Mouse (Mus musculus) G1E (cell line): ENCODE results near the gene Hdhd5.

Source experiments
- CTCF ChIP-seq: IDR thresholded peaks from 2 replicates; pipeline ENCODE4 v1.5.1; 2012; ENCODE audit warnings: low read depth, low read length, inconsistent platforms, mixed read lengths
- GATA1 ChIP-seq: IDR thresholded peaks from 2 replicates; pipeline ENCODE4 v1.6.1; 2012; ENCODE audit warnings: borderline replicate concordance, low read length, inconsistent platforms, mixed read lengths
- GATA2 ChIP-seq: IDR thresholded peaks from 2 replicates; pipeline ENCODE4 v1.6.1; 2012; ENCODE audit warnings: low read depth, low read length, inconsistent platforms, borderline replicate concordance
- POLR2AphosphoS5 ChIP-seq: IDR thresholded peaks from 2 replicates; pipeline ENCODE4 v1.6.1; 2012; ENCODE audit warnings: low read depth, low read length, inconsistent platforms; ENCODE audit not compliant: insufficient replicate concordance
- TAL1 ChIP-seq: conservative IDR thresholded peaks from 2 replicates; pipeline ENCODE4 v1.6.1; 2012; ENCODE audit warnings: low read depth, low read length, inconsistent platforms, mixed read lengths

- TF ChIP-seq CTCF (no peak), TAL1 (no peak), GATA1 (no peak), POLR2AphosphoS5 (no peak), GATA2 (no peak)
These were observed 2.0 kb downstream of the Hdhd5 start for GRCm38 (mm10) chr6:120529123-120529522.
